Mouse (Mus musculus) megakaryocyte, adult 5-6 weeks (primary cell): Measurements from ENCODE around the gene Gfap. TPM values are rescaled to one million over a fixed set of nuclear protein-coding genes. Genes with fewer than 3 reads are reported as not detected.
A peak's percentile ranks its signal among the peaks of the same experiment; 100 is the strongest.

ENCODE experiments used
- ATAC-seq: 2 replicates; pipeline ENCODE4 v1.8.0; 2016; ENCODE audit warnings: mild to moderate bottlenecking, inconsistent platforms; ENCODE audit not compliant: poor library complexity, severe bottlenecking
- total RNA-seq, 2 experiments: library from RNA; stranded (forward) in 1 of 2; stranded (reverse) in 1 of 2; fragments of 153-499, 151-499 nt in 1 of 2; fragments of 221-1000, 200-1000 nt in 1 of 2; gene quantifications; 2 replicates each; pipeline versions ENCODE4 v1.2.3 to v1.2.4; 2015 to 2017

The Gfap gene
- total RNA-seq (2015) (0.18 and 0.49 TPM in 2 replicates), total RNA-seq (2017) (0.49 TPM in 1 of 2 replicates, not detected in the other)

DNA sequence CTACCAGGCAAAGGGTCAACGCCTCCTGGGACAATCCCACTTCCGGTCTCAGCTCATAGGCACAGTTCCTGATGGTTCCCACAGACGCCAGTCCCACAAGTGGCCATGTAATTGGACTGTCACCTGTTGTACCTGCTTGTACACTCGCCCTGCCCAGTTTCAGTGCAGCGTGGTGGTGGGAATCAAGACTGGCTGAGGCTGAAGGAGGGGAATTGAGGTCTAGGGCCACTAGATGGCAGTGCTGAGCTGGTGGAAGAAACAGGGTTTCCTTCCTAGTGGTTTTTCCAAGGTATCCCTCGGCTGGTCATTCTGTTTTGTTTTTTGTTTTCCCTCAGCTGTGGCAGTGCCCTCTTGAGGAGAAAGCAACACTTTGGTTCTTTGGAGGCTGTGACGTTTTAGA is at the start of gene Gfap:
Gene Gfap (minus strand): TSS at position 150 of the 400 bp plus-strand sequence.
- ATAC-seq, result peak; percentile 82

DNA sequence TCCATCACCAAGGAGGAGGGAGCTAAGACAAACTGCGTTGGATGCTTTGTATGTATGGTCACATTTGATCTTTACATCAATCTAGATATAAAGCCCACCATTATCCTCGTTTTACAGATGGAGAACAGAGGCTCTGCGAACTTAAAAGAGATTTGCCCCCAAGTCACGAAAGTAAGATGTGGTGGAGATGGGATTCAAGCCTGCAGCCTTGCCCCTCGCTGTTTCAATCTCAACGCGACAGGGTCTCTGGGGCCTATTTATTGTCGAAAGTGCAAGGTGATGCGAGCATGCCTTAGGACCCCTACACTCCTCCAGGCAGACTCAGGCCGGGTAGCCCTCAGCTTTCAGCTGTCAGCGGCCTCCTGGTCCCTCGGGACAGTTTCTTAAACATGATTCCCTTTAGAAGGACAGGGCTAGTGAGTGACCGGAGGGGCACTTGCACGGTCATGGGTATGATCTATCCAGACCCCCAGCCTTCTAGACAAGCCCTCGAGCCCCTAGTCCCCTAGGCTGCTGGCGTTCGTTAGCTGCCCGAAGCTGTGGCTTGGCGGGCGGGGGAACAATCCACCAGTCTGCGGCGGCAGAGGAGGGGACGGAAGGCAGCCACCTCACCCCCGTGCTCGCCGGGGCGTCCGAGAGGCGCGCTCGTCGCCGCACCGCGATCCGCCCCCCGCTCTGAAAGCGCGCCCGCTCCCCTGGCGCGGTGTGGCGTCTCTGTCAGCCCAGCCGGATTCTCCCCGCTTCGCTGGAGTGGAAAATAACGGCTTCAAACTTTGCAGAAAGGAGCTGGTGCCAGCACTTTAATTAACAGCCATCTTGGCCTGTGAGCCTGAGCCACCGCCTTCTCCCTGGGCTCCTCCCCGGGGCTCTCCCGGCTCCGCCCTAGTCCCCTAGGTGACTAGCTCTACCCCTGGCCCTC is 47.6 kb upstream of the Gfap start:
- no peak for ATAC-seq

DNA sequence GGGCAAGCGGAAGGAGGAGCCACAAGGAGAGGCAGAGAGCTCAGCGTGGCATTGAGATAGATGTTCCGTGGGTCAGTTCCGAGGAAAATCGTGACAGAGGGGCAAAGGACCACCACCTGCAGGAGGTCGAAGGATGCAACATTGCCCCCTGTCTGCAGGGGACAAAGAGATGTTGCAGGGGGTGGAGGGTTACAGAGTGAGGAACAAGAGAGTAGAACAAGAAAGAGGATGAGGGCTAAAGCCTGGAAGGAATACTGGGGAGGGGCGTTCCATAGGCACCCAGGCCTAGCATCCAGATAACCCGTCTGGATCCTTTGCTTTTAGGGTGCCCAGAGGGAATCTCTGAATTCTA is 46.3 kb upstream of the Gfap start:
- ATAC-seq, result no peak

DNA sequence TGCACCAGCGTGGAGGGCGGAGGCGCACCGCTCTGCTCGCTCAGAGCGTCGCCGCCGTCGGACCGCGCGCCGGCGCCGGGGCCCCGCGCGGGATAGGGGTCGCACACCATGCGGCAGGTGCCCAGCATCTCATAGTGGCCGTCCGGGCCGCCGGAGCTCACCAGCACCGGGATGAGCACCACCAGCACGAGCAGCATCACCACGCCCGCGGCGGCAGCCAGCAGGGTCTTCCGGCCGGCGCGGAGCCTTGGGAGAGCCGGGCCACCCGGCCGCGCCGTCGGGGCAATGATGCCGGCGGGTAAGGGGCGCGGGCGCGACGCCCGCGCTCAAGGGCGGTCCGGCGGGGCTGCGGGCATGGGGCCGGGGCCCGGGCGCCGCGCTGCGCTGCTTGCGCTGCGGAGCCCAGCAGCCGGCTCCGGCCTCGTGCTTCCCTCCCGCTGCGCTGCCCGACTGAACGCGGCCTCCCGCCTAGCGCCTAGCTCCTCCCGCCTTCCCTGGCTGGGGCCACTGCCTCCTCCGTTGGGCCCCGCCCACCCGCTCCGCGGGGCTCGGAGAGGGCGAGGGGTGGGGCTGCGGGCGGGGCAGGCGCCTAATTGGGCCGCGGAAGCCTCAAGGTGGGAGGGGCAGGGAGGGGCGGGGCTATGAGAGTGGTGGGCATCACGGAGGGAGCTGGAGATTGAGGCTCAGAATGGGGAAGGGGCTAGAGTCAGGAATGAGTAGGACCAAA is 45.7 kb upstream of the Gfap start, which contains the start of gene C1ql1:
Gene C1ql1 (minus strand): TSS at position 424 of the 727 bp plus-strand sequence.
- ATAC-seq, result peak; percentile 93

DNA sequence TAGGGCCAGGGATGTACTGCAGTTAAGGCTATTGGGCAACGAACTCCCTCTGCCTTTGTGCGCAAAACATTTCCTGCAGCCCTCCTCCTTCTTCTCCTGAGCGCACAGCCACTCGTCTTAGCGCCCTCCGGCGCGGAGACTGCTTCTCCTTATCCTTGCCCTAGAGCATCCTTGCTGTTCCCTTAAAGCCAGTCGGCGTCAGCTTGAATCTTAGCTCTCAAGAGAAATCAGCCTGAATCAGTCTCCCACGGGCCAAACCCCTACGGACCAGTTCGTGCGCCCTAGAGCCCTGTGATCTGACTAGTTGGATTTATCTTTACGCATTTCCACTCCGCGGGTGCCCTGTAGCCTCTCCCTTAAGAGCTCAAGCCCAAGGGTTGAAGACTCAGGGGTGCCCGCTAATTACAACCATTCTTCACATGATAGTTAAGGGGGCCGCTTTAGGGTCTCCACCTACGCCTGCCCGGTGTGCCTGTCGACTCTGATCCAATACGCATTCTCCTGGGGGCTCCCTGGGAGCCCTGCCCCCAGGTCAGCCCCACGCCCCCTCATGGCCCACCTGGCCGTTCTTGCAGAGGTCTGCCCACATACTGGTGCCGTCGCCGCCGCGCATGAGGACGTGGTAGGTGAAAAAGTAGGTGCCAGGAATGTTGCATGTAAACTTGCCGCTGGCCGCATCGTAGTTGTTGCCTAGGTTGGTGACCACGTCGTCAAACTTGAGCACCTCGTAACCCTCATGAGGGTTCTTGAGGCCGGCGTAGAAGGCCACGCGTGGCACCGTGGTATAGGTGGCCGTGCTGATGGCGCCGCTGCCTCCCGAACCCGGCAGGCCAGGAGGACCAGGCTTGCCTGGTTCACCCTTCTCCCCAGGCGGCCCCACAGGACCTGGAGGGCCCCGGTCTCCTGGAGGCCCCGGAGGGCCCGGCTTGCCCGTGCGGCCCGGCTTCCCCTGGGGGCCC is 44.9 kb upstream of the Gfap start:
- no peak for ATAC-seq

DNA sequence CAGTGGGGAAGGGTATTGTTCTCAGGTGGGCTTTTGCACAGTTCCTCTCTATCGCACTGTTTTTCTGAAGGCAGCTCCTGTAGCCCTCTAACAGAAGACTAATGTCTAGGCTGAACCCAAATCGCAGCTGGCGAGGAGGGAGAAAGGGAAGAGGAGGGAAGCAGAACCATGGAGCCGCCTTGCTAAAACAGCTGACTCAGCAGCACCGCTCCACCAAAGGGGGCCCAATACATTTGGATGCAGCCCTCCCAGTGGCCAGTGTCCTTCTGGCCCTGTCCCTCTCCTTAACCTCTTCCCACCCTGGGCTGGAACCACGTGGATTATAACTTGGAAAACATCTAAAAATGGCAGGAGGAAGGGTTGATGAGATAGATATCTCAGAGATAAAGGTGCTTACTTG is 40.5 kb upstream of the Gfap start:
- no peak for ATAC-seq

DNA sequence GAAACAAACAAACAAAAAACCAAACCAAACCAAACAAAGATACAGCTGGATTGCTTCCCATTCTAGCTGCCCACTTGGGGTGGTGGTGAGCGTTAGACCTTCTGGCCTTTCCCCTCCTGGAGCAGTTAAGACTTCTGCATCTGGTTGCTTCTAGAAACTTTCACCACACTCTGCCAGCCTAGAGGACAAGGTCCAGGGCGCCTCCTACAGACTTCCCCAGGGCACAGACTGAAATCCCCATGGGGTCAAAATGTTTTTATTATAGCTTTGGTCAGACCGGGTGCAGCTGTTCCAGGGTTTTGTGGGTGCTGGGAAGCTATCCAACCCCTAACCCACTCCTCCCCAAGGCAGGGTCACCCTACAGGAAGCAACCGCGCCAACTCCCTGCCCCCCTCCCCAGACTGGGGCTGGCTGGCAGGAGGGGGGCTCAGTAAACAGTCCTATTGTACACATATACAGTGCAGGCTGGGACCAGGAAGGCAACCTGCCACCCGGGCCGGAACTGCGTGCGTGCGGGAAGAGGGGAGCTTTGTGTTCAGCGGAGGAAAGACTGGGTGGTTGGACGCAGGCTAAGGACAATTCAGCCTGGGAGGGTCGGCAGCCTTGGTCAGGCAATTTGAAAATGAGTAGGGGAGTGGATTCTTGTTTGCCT is 38.4 kb upstream of the Gfap start:
- no peak for ATAC-seq

DNA sequence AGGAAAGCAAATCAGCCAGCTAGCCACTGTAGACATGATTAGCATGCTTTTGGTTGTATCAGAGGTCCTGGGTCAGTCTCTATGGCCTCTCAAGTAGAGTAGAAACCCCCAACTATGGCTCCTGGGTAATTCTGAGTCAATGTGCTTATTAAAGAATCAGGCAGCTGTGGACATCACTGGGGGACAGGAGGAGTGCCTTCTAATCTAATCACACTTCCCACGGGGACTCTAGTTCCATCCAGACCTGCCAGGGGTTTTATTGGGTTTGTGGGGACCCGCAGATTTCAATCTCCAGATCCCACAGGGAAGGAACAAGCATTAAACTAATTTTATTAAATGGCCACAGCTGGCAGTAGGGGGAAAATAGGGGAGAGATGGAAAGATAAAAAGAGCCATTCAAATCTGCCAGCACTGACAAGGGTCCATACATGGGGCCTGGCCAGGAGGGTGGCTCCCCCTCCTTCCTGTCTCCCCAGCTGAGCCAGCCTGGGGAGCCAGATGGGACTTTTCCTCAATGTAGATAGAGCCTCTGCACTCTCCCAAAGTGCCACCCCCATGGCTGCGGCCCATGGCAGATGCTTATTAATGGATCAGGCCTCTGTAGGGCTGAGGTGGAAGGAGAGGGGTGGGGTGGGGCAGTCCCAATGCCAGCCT is 36.9 kb upstream of the Gfap start:
- no peak for ATAC-seq

DNA sequence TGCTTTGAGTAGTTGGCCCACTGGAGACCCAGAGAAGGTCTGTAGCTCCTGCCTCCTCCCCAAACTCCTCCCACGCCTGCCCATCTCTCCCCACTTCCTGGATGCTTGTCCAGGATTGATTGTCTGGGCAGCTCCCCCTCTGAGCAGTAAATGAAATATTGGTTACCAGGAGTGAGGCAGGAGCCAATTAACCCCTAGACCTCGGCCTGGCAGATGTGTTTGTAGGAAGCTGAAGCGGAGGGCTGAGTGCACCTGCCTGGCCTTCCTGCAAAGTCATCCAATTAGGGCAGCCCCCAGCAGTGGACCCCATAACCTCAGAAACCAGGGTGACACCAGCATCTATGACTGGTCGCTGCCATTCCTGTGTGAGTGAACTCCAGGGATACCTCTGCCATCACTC is 35.6 kb upstream of the Gfap start:
- no peak for ATAC-seq

DNA sequence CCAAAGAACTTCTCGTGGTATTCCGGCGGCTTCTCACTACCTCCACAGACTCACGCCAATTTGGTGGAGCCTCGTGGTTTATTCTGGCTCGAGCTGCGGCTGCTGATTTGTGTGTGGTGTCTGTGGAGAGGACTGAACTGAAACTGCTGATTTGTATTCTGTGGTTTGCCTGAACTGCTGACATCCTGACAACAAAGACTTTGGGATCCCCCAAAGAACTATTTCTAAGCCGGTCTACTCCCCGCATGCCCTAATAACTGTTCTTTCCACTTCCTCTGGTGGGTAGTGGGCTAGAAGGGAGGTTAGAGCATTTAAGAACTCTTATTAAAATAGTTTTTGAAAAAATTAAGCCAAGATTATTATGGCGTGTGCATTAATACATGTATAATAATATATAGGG is 30.0 kb upstream of the Gfap start:
- no peak for ATAC-seq

DNA sequence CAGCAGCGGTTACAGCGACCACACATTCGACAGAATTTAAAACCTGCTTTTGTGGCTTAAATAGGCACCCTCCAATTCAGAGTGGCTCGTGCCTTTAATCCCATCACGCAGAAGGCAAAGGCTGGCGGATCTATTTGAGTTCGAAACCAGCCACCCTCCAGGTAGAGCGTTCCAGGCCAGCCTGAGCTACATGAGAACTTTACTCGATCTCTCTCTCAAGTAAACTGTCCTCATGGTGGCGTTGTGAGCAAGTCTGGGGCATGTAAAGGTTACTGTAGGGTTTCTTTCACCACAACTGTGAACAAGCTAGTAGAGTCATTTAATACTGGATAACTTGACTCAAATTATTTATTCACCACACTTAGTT is 24.6 kb upstream of the Gfap start:
- peak; percentile 52 for ATAC-seq

DNA sequence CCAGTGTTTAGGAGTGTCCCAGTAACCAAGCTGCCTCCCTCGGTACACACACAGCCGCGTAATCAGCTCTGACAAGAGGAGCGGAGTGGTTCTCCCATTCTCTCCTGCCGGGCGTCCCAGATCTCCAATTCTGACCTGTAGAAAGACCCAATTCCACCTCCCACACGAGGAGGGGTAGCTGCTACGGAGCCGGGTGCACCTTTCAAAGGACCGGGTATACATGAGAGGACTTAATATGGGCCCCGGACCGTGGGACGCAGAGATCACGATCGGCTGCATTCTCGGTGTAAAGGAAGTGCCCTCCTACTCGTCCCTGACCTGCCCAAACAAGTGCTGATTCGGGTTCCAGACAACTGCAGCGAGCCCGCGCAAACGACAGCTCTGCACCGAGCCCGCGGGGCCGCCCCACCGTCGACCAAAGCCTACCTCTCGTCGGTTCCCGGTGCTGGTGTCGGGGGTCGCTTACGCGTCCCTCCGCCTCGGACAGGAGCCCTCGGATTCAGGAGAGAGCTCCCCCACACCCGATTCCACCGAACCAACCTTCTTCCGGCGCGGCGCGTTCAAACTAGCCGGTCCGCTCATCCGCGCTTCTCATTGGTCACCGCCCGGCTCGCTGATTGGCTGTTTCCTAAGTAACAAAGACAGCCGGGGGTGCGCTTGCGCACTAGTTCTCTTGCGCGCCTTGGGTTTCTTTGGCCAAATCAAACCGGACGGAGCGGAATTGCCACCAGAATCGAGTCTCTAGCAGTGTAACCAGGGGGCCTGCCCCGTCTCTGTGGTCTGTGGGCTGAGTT is 24.0 kb upstream of the Gfap start, which contains the start of gene Kif18b:
Gene Kif18b (minus strand): TSS at position 568 of the 794 bp plus-strand sequence.
- ATAC-seq, result peak; percentile 98

DNA sequence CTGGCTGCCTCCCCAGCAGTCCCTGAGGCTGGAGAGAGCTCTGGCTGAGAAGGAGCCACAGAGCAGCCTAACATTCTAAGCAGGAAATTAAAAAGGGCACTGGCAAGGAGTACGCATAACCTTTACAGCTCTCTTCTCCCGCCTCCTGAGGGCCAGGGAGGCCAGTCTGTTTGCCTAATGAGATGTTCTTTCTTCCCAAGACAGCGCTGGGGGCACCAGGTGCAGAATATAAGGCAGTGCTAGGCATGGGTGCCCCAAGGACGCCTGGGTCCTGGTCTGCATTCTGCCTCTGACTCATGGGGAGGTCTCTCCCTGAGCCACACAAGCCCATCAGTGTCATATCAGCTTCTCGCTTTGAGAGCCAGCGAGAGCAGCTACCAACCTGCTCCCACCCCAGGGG is 20.8 kb upstream of the Gfap start:
- ATAC-seq, result no peak

DNA sequence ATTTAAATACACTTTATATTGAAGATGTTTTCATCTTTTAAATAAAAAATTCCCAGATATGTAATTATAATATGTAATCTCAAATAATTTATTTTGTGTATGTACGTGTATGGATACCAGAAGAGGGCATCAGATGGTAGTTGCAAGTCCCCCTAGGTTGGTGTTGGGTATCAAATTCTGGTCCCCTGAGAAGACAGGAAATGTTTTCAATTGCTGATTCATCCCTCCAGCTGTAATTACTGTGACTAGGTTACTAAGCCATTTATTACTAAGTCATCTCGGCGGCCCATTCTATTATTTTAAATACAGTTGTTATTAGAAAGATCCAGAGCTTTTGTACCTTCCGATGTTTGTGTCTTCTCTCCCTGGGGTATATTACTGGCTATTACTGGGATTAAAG is 17.4 kb upstream of the Gfap start:
- ATAC-seq, result no peak

DNA sequence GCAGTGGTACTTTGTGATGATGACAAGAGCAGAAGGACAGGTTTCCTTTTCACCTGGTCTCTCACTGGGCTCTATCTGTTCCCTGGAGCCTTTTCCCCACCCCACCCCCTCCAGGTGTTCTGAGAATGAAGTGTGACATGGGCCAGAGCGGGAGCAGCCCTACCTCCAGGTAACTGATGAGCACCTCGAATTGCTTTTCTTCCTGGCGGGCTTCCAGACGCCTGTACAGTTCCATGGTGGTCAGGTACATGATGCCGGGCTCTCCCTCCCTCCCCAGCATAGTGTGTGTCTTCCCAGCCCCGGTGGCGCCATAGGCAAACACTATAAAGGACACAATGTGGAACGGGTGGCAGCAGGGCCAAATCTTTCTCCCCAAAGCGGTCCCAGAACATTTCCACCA is 14.7 kb upstream of the Gfap start:
- ATAC-seq, result no peak

DNA sequence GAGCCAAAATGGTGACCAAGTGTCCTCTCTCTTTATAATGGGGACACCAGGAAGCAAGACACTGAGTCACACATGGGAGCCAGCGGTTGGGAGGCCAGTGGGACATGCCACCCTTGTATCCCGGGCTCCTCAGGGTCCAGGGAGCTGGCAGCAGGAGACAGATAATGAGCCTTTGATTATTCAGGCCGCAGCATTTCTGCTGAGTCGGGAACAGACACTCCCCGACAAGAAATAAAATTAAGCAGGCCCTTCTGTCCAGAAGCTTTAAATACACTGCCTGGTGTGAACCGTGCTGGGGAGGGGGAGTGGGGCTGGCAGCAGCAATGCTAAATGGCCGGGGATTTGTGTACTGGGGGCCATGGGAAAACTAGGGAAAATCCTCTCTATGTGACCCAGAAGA is 10.7 kb upstream of the Gfap start:
- no peak for ATAC-seq

DNA sequence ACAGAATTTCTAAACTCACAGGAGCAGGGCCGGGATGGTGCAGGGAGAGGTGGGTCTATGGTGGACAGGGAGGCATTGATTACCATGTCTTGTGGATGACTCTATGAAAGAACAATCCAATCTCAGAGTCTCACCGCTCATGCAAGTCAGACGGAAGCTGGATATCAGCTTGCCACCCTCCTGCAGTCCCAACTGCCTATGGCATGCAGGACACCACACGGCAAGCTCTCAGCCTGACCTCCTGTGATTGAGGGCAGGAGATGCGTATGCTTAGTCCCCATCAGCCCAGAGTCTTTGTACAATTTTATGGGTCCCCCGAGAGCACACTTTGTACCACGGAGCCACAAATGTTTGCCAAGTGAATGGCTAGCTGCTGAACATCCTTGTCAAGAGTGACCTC is 2.9 kb upstream of the Gfap start:
- no peak for ATAC-seq

DNA sequence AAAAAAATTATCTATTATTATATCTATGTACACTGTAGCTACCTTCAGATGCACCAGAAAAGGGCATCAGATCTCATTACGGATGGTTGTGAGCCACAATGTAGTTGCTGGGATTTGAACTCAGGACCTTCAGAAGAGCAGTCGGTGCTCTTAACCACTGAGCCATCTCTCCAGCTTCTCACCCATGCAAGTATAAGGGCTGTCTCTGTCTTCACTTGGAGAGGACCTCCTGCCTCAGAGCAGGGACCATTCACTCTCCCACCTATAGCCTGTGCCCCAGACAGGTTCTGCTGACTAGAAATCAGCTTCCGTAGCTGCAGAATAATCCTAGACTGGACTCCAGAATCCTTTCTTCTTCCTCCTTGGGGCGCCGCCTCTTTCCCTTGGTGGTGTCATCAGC is 1.4 kb upstream of the Gfap start:
- ATAC-seq, result no peak

DNA sequence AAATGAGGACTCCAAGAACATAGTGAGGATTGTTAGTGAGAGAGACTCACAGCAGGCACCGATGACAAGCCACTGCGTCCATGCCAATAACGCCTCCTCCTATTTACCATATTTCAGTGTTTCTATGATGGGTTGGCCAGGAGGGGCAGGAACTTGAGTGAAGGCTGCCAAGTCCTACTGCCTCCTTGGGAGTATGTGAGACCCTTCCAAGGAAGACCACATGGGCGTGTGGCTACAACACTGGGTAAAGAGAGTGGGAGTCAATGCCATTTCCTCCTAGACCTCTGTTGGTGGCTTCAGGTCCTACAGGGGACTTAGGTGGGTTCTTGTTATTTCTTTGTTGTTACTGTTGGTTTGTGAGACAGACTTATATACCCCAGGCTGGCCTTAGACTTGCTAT is 487 bp upstream of the Gfap start:
- 0 out of 2 replicates have a peak, but pooled peaks have one; percentile 5 for ATAC-seq
